Mouse (Mus musculus) left cerebral cortex, postnatal 14 days (tissue): ENCODE data around the gene Noa1. TPM values are rescaled to one million over a fixed set of nuclear protein-coding genes. Genes with fewer than 3 reads are reported as not detected.

Source experiments
- DNase-seq, 2 experiments: peaks; one replicate each; pipeline ENCODE4 v3.0.0; 2021 to 2022; ENCODE audit warnings: low spot score in 2 of 2, mixed read lengths in 1 of 2
- intact Hi-C: fragments of 180-260 bp; cut with DNase I; formaldehyde crosslinking; loops from one replicate; pipeline ENCODE4 v1.15.1; 2025
- long read RNA-seq, 2 experiments: library from polyadenylated mRNA; stranded (forward); transcript quantifications; one replicate each; pipeline ENCODE4 v2.0.0; 2021
- total RNA-seq, 2 experiments: library from RNA; stranded (reverse); gene quantifications; 2 replicates each; pipeline ENCODE4 v1.2.3; 2021

The Noa1 gene
- 10 to 100 TPM; 22.8 to 24.6 TPM for total RNA-seq
- long read RNA-seq, experiment 1, transcript Noa1-201 (7 exons, 2,288 nt), result major isoform, 35 of 46 reads
- long read RNA-seq, experiment 1, partial matches to known transcripts, result 2 of 46 reads
- long read RNA-seq, experiment 1, other reads (novel, unspliced or antisense), result 9 of 46 reads
- long read RNA-seq, experiment 2, transcript Noa1-201 (7 exons, 2,288 nt), result major isoform, 29 of 31 reads
- long read RNA-seq, experiment 2, partial matches to known transcripts, result 0 of 31 reads
- long read RNA-seq, experiment 2, other reads (novel, unspliced or antisense), result 1 of 31 reads

GRCm38 (mm10) chr5:77309924-77310772 is at the start of gene Noa1, which contains the start of gene Polr2b:
Noa1 (minus strand) TSS chr5:77310084.
Polr2b (plus strand) TSS chr5:77310147.
- intact Hi-C loops, result no loop called here
- DNase-seq, result peak; percentile 98 to 99

GRCm38 (mm10) chr5:77358347-77358746 is 48.5 kb upstream of the Noa1 start:
- intact Hi-C loops, result no loop called here
- no peak for DNase-seq

- intact Hi-C loops, result no loop called here
- DNase-seq, result no peak
These were observed 47.7 kb upstream of the Noa1 start for GRCm38 (mm10) chr5:77357405-77358149.

- intact Hi-C loops, result no loop called here
- DNase-seq, result no peak
These were observed 45.7 kb upstream of the Noa1 start for GRCm38 (mm10) chr5:77355307-77356265.

- intact Hi-C loops, result loop anchor here (5.0 kb wide), 2 partner anchors 53 to 108 kb away; partner anchors contain the start of gene Igfbp7
- peak; percentile 92 to 93 for DNase-seq
These were observed 44.5 kb upstream of the Noa1 start for GRCm38 (mm10) chr5:77354361-77354787.

- no peak for DNase-seq
- intact Hi-C loops, result loop anchor here (5.0 kb wide), 2 partner anchors 56 to 111 kb away; partner anchors contain the start of gene Igfbp7
These were observed 41.8 kb upstream of the Noa1 start for GRCm38 (mm10) chr5:77351691-77352090.

- intact Hi-C loops, result loop anchor here (5.0 kb wide), 2 partner anchors 57 to 112 kb away; partner anchors contain the start of gene Igfbp7
- no peak for DNase-seq
These were observed 40.2 kb upstream of the Noa1 start for GRCm38 (mm10) chr5:77349971-77350658.

- intact Hi-C loops, result no loop called here
These were observed 39.0 kb upstream of the Noa1 start for GRCm38 (mm10) chr5:77348901-77349300.

GRCm38 (mm10) chr5:77340033-77340432 is 30.1 kb upstream of the Noa1 start:
- DNase-seq, result no peak
- intact Hi-C loops, result no loop called here

More at GRCm38 (mm10) chr5:77348901-77349300, 39.0 kb upstream of the Noa1 start:
- DNase-seq, result no peak

GRCm38 (mm10) chr5:77330154-77330553 is 20.3 kb upstream of the Noa1 start:
- no peak for DNase-seq
- intact Hi-C loops, result no loop called here

- DNase-seq, result no peak
- intact Hi-C loops, result loop anchor here (5.0 kb wide), 1 partner anchor 343 kb away; no protein-coding TSS in a partner anchor
These were observed 15.1 kb upstream of the Noa1 start for GRCm38 (mm10) chr5:77324936-77325335.

- intact Hi-C loops, result no loop called here
- no peak for DNase-seq
These were observed 5.1 kb upstream of the Noa1 start for GRCm38 (mm10) chr5:77314986-77315385.

- DNase-seq, result no peak
- intact Hi-C loops, result no loop called here
These were observed 4.3 kb upstream of the Noa1 start for GRCm38 (mm10) chr5:77314206-77314605.

GRCm38 (mm10) chr5:77309051-77309906 is 605 bp downstream of the Noa1 start:
- intact Hi-C loops, result no loop called here
- peak in 1 of 2 experiments; percentile 8 for DNase-seq

- intact Hi-C loops, result no loop called here
- DNase-seq, result no peak
These were observed 1.9 kb downstream of the Noa1 start for GRCm38 (mm10) chr5:77307821-77308553.

- peak in 1 of 2 experiments; percentile 32 for DNase-seq
- intact Hi-C loops, result no loop called here
These were observed 8.5 kb downstream of the Noa1 start for GRCm38 (mm10) chr5:77301296-77301903.
